In the genomic region with DNA sequence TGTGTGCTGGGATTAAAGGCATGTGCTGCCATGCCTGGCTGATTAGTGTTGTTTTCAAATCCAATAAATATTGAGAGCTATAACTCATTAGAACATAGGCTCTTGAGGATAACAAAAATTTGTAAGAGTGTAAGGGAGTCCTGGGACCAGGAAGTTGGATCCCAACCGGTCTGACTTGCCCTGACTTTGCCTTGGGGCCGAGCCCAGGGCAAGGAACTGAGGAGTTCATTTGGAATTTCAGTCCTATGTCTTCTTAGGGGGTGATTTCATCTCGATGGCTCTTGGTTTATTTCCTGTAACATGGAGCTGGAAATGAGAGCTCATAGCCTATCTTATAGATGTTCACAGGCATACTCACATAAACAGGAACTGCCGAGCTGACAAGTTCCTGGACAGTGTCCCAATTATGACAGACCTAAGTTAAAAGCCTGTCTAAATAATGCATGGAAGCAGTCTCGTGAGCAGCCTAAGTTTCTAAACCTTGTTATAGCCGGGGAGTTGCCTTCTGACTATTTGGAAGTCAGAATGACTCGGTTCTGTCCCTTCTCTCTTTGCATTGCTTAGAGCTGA, we compare ENCODE assay signal across 15 mouse cellular contexts. TPM values are rescaled to one million over a fixed set of nuclear protein-coding genes. Genes with fewer than 3 reads are reported as not detected.
A peak's percentile ranks its signal among the peaks of the same experiment; 100 is the strongest.
DNase-seq lines count a peak whose midpoint lies in the region; ATAC-seq and TF ChIP-seq lines count a peak whose summit lies in the region.
"Had no signal": no experiment of that assay in that cellular context is flagged by ENCODE, and none has a peak within 500 bp of the region (broad histone marks: within the 10 kb centered on the region; RNA-seq: fewer than 3 reads in every experiment).

No protein-coding gene starts in this region.

- H3K9ac ChIP-seq in heart, embryonic 13.5 days, result no peak overlapping the region
- H3K9ac ChIP-seq in heart, adult 2 months (ENCODE audit: low read depth, low read length), result no peak overlapping the region
- H3K9ac ChIP-seq in liver, embryonic 12.5 days, result no peak overlapping the region
- no peak overlapping the region for H3K9ac ChIP-seq in lung, embryonic 16.5 days (ENCODE audit: low read length)
- H3K9ac ChIP-seq in stomach, postnatal 0 days (ENCODE audit: low read length), result no peak overlapping the region
- H3K9ac ChIP-seq: limb, embryonic 12.5 days; neural tube, embryonic 12.5 days had no signal

- H3K4me3 ChIP-seq in heart, embryonic 13.5 days, result no peak overlapping the region
- no peak overlapping the region for H3K4me3 ChIP-seq in heart, adult 2 months
- no peak overlapping the region for H3K4me3 ChIP-seq in liver, embryonic 12.5 days
- H3K4me3 ChIP-seq in lung, embryonic 16.5 days (ENCODE audit: low read length), result no peak overlapping the region
- no peak overlapping the region for H3K4me3 ChIP-seq in stomach, postnatal 0 days (ENCODE audit: low read depth, low read length)
- no peak overlapping the region for H3K4me3 ChIP-seq in midbrain, embryonic 10.5 days
- H3K4me3 ChIP-seq: left cerebral cortex, adult 2 months; limb, embryonic 12.5 days; neural tube, embryonic 12.5 days had no signal

- H3K27me3 ChIP-seq in heart, embryonic 13.5 days (replicated peaks), result no peaks in the 10 kb centered on the region
- H3K27me3 ChIP-seq in heart, adult 2 months (ENCODE audit: control insufficient read depth, insufficient read depth, low read length), result no peaks in the 10 kb centered on the region
- no peaks in the 10 kb centered on the region for H3K27me3 ChIP-seq in liver, embryonic 12.5 days (replicated peaks)
- H3K27me3 ChIP-seq in lung, embryonic 16.5 days (ENCODE audit: control insufficient read depth, insufficient read depth, low read depth, low read length), result no peaks in the 10 kb centered on the region
- no peaks in the 10 kb centered on the region for H3K27me3 ChIP-seq in stomach, postnatal 0 days (ENCODE audit: control insufficient read depth, insufficient read depth, low read length)
- H3K27me3 ChIP-seq in midbrain, embryonic 10.5 days (ENCODE audit: low read depth, poor library complexity, severe bottlenecking), result no peaks in the 10 kb centered on the region
- H3K27me3 ChIP-seq: limb, embryonic 12.5 days; neural tube, embryonic 12.5 days had no signal

- no peak overlapping the region for H3K4me2 ChIP-seq in heart, embryonic 13.5 days
- H3K4me2 ChIP-seq in liver, embryonic 12.5 days, result no peak overlapping the region
- H3K4me2 ChIP-seq in lung, embryonic 16.5 days (ENCODE audit: low read depth, low read length), result no peak overlapping the region
- H3K4me2 ChIP-seq in stomach, postnatal 0 days (replicated peaks; ENCODE audit: low read depth), result no peak overlapping the region
- H3K4me2 ChIP-seq: limb, embryonic 12.5 days; neural tube, embryonic 12.5 days had no signal

- peaks cover 12% of the 10 kb centered on the region for H3K4me1 ChIP-seq in heart, embryonic 13.5 days
- H3K4me1 ChIP-seq in heart, adult 2 months (ENCODE audit: control insufficient read depth, insufficient read depth, low read length), result peaks cover 2% of the 10 kb centered on the region
- peaks cover 18% of the 10 kb centered on the region for H3K4me1 ChIP-seq in liver, embryonic 12.5 days
- peaks cover 8% of the 10 kb centered on the region for H3K4me1 ChIP-seq in lung, embryonic 16.5 days (replicated peaks; ENCODE audit: control insufficient read depth, insufficient read depth, low read length)
- peaks cover 3% of the 10 kb centered on the region; the same call in 1 of the 2 replicates for H3K4me1 ChIP-seq in stomach, postnatal 0 days (replicated peaks; ENCODE audit: control insufficient read depth, insufficient read depth)
- peaks cover 10% of the 10 kb centered on the region for H3K4me1 ChIP-seq in midbrain, embryonic 10.5 days
- H3K4me1 ChIP-seq: limb, embryonic 12.5 days; neural tube, embryonic 12.5 days had no signal

- no peaks in the 10 kb centered on the region for H3K79me2 ChIP-seq in heart, adult 2 months (replicated peaks; ENCODE audit: control insufficient read depth, insufficient read depth, low read length)

- DNase-seq in heart, adult 2 months, result no peak
- no peak for DNase-seq in liver
- DNase-seq in stomach, postnatal 0 days (ENCODE audit: low spot score), result no peak
- no peak for DNase-seq in cerebellum, postnatal 25 days
- no peak for DNase-seq in midbrain, embryonic 10.5 days (ENCODE audit: low spot score)
- DNase-seq: cerebellum, adult 11-12 months; gastrocnemius, postnatal 14 days; kidney, adult 11 months had no signal

- no peak for TF ChIP-seq EP300 in heart, adult 2 months (IDR thresholded peaks at IDR 0.05; ENCODE audit: insufficient read depth, low read depth, low read length)
- TF ChIP-seq EP300 in stomach, postnatal 0 days (optimal IDR thresholded peaks at IDR 0.05), result no peak

- peak overlapping the region; percentile 28; the same call in 1 of the 2 replicates for H3K27ac ChIP-seq in heart, embryonic 13.5 days (replicated peaks)
- H3K27ac ChIP-seq in heart, adult 2 months, result no peak overlapping the region
- peak overlapping the region; percentile 15; the same call in 1 of the 2 replicates for H3K27ac ChIP-seq in liver, embryonic 12.5 days
- peak overlapping the region; percentile 72 for H3K27ac ChIP-seq in lung, embryonic 16.5 days (ENCODE audit: low read length)
- H3K27ac ChIP-seq in stomach, postnatal 0 days (replicated peaks), result peak overlapping the region; percentile 61
- no peak overlapping the region for H3K27ac ChIP-seq in midbrain, embryonic 10.5 days (replicated peaks)
- H3K27ac ChIP-seq: left cerebral cortex, adult 2 months; limb, embryonic 12.5 days; neural tube, embryonic 12.5 days had no signal

- WGBS in heart, embryonic 13.5 days, result 52% methylated on average over 7 of the region's 7 CpGs
- 27% methylated on average over 7 of the region's 7 CpGs for WGBS in heart, adult 2 months
- 60% methylated on average over 7 of the region's 7 CpGs for WGBS in liver, embryonic 12.5 days (ENCODE audit: insufficient replicate concordance)
- WGBS in lung, embryonic 16.5 days, result 41% methylated on average over 7 of the region's 7 CpGs
- WGBS in stomach, postnatal 0 days, result 32% methylated on average over 7 of the region's 7 CpGs
- 92% methylated on average over 7 of the region's 7 CpGs for WGBS in midbrain, embryonic 10.5 days

- peaks cover 40% of the 10 kb centered on the region for H3K36me3 ChIP-seq in heart, embryonic 13.5 days
- H3K36me3 ChIP-seq in heart, adult 2 months (ENCODE audit: control insufficient read depth, insufficient read depth, low read length), result no peaks in the 10 kb centered on the region
- H3K36me3 ChIP-seq in liver, embryonic 12.5 days, result no peaks in the 10 kb centered on the region
- H3K36me3 ChIP-seq in lung, embryonic 16.5 days (ENCODE audit: control insufficient read depth, insufficient read depth, low read length), result peaks cover 2% of the 10 kb centered on the region; the same call in 1 of the 2 replicates
- no peaks in the 10 kb centered on the region for H3K36me3 ChIP-seq in stomach, postnatal 0 days (ENCODE audit: control insufficient read depth, insufficient read depth, low read length)
- peaks cover 76% of the 10 kb centered on the region for H3K36me3 ChIP-seq in midbrain, embryonic 10.5 days

- no peaks in the 10 kb centered on the region for H3K9me3 ChIP-seq in heart, embryonic 13.5 days
- no peaks in the 10 kb centered on the region for H3K9me3 ChIP-seq in liver, embryonic 12.5 days (replicated peaks)
- no peaks in the 10 kb centered on the region for H3K9me3 ChIP-seq in lung, embryonic 16.5 days (ENCODE audit: control insufficient read depth, low read length)
- H3K9me3 ChIP-seq in stomach, postnatal 0 days (ENCODE audit: control insufficient read depth, low read length), result no peaks in the 10 kb centered on the region
- H3K9me3 ChIP-seq in midbrain, embryonic 10.5 days (replicated peaks), result no peaks in the 10 kb centered on the region
- H3K9me3 ChIP-seq: limb, embryonic 12.5 days; neural tube, embryonic 12.5 days had no signal

- no peak for TF ChIP-seq POLR2A in heart, adult 2 months (IDR thresholded peaks at IDR 0.05; ENCODE audit: insufficient read depth, low read depth, low read length)

- TF ChIP-seq CTCF in heart, adult 2 months (IDR thresholded peaks at IDR 0.05), result no peak
- no peak for TF ChIP-seq CTCF in stomach, postnatal 0 days (IDR thresholded peaks at IDR 0.05; ENCODE audit: low read depth)

- intact Hi-C loops in heart, adult 2 months (cut with DNase I), result loop anchor here (5.0 kb wide), 2 partner anchors 38 to 102 kb away; no protein-coding TSS in a partner anchor

- ATAC-seq in heart, embryonic 13.5 days (ENCODE audit: extremely low read depth, insufficient number of reproducible peaks, low FRiP score, low TSS enrichment), result no peak
- ATAC-seq in liver, embryonic 12.5 days, result no peak
- ATAC-seq in lung, embryonic 16.5 days (ENCODE audit: low read depth), result peak; percentile 89
- ATAC-seq in stomach, postnatal 0 days (ENCODE audit: low FRiP score, low TSS enrichment), result 0 out of 2 replicates have a peak, but pooled peaks have one; percentile 36
- ATAC-seq: activated CD4-positive, CD25-positive, alpha-beta regulatory T cell, adult 4 months had no signal

RNA-seq across cellular contexts. Expression of a gene that starts 17.3 kb away (rescaled TPM):
- polyA plus RNA-seq in heart, embryonic 13.5 days (2015; fragmentation: Nextera tagmentation; extraction: Ambion mirVana), result 23.7 and 29.1 TPM in 2 replicates
- 10 to 100 TPM; 39.3 to 40.8 TPM for total RNA-seq in heart, adult 2 months (2021)
- 17.3 and 32.5 TPM in 2 replicates for polyA plus RNA-seq in heart, adult 2 months (2012; rRNA removed)
- 34.6 and 38.2 TPM in 2 replicates for polyA plus RNA-seq in liver, embryonic 12.5 days (2016; fragmentation: Nextera tagmentation; extraction: Ambion mirVana)
- 33.0 and 33.7 TPM in 2 replicates for polyA plus RNA-seq in lung, embryonic 16.5 days (2015; fragmentation: Nextera tagmentation; extraction: Ambion mirVana)
- polyA plus RNA-seq in stomach, postnatal 0 days (2015; fragmentation: Nextera tagmentation; extraction: Ambion mirVana), result 19.2 and 19.7 TPM in 2 replicates
- polyA plus RNA-seq in midbrain, embryonic 10.5 days (2016; fragmentation: Nextera tagmentation; extraction: Ambion mirVana), result 22.2 and 29.7 TPM in 2 replicates

RNA-seq across cellular contexts. Expression of a gene that starts 35.3 kb away (rescaled TPM):
- 9.1 and 10.9 TPM in 2 replicates for polyA plus RNA-seq in heart, embryonic 13.5 days (2015; fragmentation: Nextera tagmentation; extraction: Ambion mirVana)
- total RNA-seq in heart, adult 2 months (2021), result 10 to 100 TPM; 11.8 to 13.8 TPM
- 14.0 and 26.9 TPM in 2 replicates for polyA plus RNA-seq in heart, adult 2 months (2012; rRNA removed)
- 3.2 and 3.3 TPM in 2 replicates for polyA plus RNA-seq in liver, embryonic 12.5 days (2016; fragmentation: Nextera tagmentation; extraction: Ambion mirVana)
- 9.7 and 11.8 TPM in 2 replicates for polyA plus RNA-seq in lung, embryonic 16.5 days (2015; fragmentation: Nextera tagmentation; extraction: Ambion mirVana)
- polyA plus RNA-seq in stomach, postnatal 0 days (2015; fragmentation: Nextera tagmentation; extraction: Ambion mirVana), result 2.3 and 2.8 TPM in 2 replicates
- polyA plus RNA-seq in midbrain, embryonic 10.5 days (2016; fragmentation: Nextera tagmentation; extraction: Ambion mirVana), result 13.9 and 16.7 TPM in 2 replicates

Comparison
In these comparisons a context has a peak if more than half of its experiments do, and no peak if none do; other contexts are left out.
1. H3K27ac ChIP-seq: peak in heart, embryonic 13.5 days (single experiment), liver, embryonic 12.5 days (single experiment), lung, embryonic 16.5 days (single experiment) and stomach, postnatal 0 days (single experiment); none in heart, adult 2 months (single experiment) and midbrain, embryonic 10.5 days (single experiment).
2. ATAC-seq: peak in lung, embryonic 16.5 days (single experiment) and stomach, postnatal 0 days (single experiment); none in heart, embryonic 13.5 days (single experiment) and liver, embryonic 12.5 days (single experiment).